Mouse (Mus musculus) lung, embryonic 15.5 days (tissue): Measurements from ENCODE around the gene Cdan1. TPM values are rescaled to one million over a fixed set of nuclear protein-coding genes. Genes with fewer than 3 reads are reported as not detected.

Experiments
- ATAC-seq: fragments of 200-750 bp; cut with Nextera tagmentation; 2 replicates; pipeline ENCODE4 v1.8.0; 2017; ENCODE audit warnings: moderate number of reproducible peaks, borderline replicate concordance; ENCODE audit not compliant: low FRiP score, low TSS enrichment; ENCODE audit errors: extremely low read depth
- H3K27ac ChIP-seq: fragments of 300-500 bp; sonication (generic); 2 replicates; pipeline ENCODE4 v1.5.1; 2015; ENCODE audit warnings: moderate library complexity, mild to moderate bottlenecking, inconsistent platforms
- H3K27me3 ChIP-seq: fragments of 300-500 bp; sonication (generic); 2 replicates; pipeline ENCODE4 v1.6.1; 2015; ENCODE audit warnings: inconsistent platforms
- H3K36me3 ChIP-seq: fragments of 300-500 bp; sonication (generic); 2 replicates; pipeline ENCODE4 v1.6.1; 2015; ENCODE audit warnings: inconsistent platforms
- H3K4me1 ChIP-seq: fragments of 300-500 bp; sonication (generic); 2 replicates; pipeline ENCODE4 v1.6.1; 2015; ENCODE audit warnings: inconsistent platforms
- H3K4me2 ChIP-seq: fragments of 300-500 bp; sonication (generic); 2 replicates; pipeline ENCODE4 v1.6.1; 2015; ENCODE audit warnings: inconsistent platforms, mild to moderate bottlenecking, moderate library complexity
- H3K4me3 ChIP-seq: fragments of 300-500 bp; sonication (generic); 2 replicates; pipeline ENCODE4 v1.5.1; 2015; ENCODE audit warnings: mild to moderate bottlenecking, inconsistent platforms
- H3K9ac ChIP-seq: fragments of 300-500 bp; sonication (generic); 2 replicates; pipeline ENCODE4 v1.6.1; 2015; ENCODE audit warnings: inconsistent platforms
- H3K9me3 ChIP-seq: fragments of 300-500 bp; sonication (generic); 2 replicates; pipeline ENCODE4 v1.6.1; 2016; ENCODE audit warnings: inconsistent platforms
- WGBS: fragments of 180-500 bp; shearing (Covaris S2); methylation state at CpG from one replicate; pipeline ENCODE4 v1.1.7; 2015; 5-methylcytosine and 5-hydroxymethylcytosine counted together
- polyA plus RNA-seq: library from polyadenylated mRNA; unstranded; fragments of >200 nt; fragmentation: Nextera tagmentation; extraction: Ambion mirVana; gene quantifications from 2 replicates; pipeline ENCODE4 v1.2.1, GENCODE M21; 2015

Gene Cdan1
- polyA plus RNA-seq, 1 experiment from 2014 or later = 7.1 TPM

- no peak for ATAC-seq
- H3K9me3 ChIP-seq = no peaks in the 10 kb centered on the region
- H3K27ac ChIP-seq = no peak overlapping the region
- H3K36me3 ChIP-seq = no peaks in the 10 kb centered on the region
- H3K4me2 ChIP-seq = no peak overlapping the region
- H3K4me1 ChIP-seq = peaks cover 5% of the 10 kb centered on the region
- H3K27me3 ChIP-seq = no peaks in the 10 kb centered on the region
- 27% methylated on average over 1 of the region's 1 CpGs for WGBS
- no peak overlapping the region for H3K4me3 ChIP-seq
- H3K9ac ChIP-seq = no peak overlapping the region
These were observed 2.7 kb upstream of the Cdan1 start for GRCm38 (mm10) chr2:120852626-120853025.

- under 1% methylated on average over 39 of the region's 39 CpGs for WGBS
- ATAC-seq = peak; percentile 100
- H3K27me3 ChIP-seq = no peaks in the 10 kb centered on the region
- H3K4me2 ChIP-seq = peak within 1 kb of the TSS; percentile 85
- H3K36me3 ChIP-seq = no peaks in the 10 kb centered on the region
- peak within 1 kb of the TSS; percentile 81 for H3K4me3 ChIP-seq
- peak within 1 kb of the TSS; percentile 30; the same call in 1 of the 2 replicates for H3K27ac ChIP-seq
- H3K4me1 ChIP-seq = peaks cover 5% of the 10 kb centered on the region
- H3K9ac ChIP-seq = peak within 1 kb of the TSS; percentile 69
- no peaks in the 10 kb centered on the region for H3K9me3 ChIP-seq
These were observed 625 bp upstream of the Cdan1 start, which contains the start of gene Ttbk2 for GRCm38 (mm10) chr2:120850424-120851082. Gene Ttbk2 (minus strand): TSS chr2:120850604.

DNA sequence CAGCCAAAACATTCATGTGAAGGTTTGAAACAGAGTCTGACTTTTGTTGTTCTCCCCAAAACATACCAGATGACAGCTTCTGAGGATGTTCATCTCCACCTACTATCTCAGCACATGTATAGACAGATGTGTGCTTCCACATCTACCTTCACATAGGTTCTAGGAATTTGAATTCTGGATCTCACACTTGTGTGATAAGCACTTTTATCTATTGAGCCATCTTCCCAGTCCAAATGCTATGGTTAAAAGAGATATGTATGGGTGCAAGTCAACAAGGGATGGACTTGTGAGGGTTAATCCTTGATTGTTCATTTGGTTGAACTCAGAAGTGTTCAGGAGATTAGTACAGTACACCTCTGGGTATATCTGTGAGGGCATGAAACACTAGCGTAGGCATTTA lies 4.6 kb downstream of the Cdan1 start:
- Histone ChIP-seq H3K36me3 (no peaks in the 10 kb centered on the region), H3K4me1 (peaks cover 5% of the 10 kb centered on the region), H3K9ac (no peak overlapping the region), H3K4me3 (no peak overlapping the region), H3K9me3 (no peaks in the 10 kb centered on the region), H3K4me2 (no peak overlapping the region), H3K27ac (no peak overlapping the region), H3K27me3 (no peaks in the 10 kb centered on the region)
- ATAC-seq = no peak
- WGBS = 97% methylated on average over 1 of the region's 1 CpGs

DNA sequence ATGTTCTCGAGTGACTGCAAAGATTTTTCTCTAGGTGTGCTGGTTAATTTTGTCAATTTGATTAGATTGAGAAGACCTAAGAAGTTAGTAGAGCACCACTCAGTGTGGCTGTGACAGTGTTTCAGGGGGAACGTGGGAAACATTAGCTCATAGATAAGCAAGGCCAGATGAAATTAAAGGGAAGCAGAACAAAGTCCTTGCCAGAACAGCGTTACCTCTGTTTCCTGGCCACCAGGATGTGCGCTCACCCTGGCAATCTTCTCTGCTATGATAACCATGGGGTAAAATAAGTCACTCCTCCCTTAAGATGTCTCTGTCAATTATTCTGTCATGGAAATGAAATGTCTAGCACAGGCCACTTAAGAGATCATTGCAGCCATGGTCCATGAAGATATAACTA lies 5.9 kb downstream of the Cdan1 start:
- H3K36me3 ChIP-seq = no peaks in the 10 kb centered on the region
- no peak overlapping the region for H3K27ac ChIP-seq
- H3K4me2 ChIP-seq = no peak overlapping the region
- peaks cover 1% of the 10 kb centered on the region for H3K4me1 ChIP-seq
- no peak overlapping the region for H3K4me3 ChIP-seq
- no peak for ATAC-seq
- H3K27me3 ChIP-seq = no peaks in the 10 kb centered on the region
- H3K9ac ChIP-seq = no peak overlapping the region
- no peaks in the 10 kb centered on the region for H3K9me3 ChIP-seq
- 71% methylated on average over 4 of the region's 4 CpGs for WGBS

- no peaks in the 10 kb centered on the region for H3K36me3 ChIP-seq
- H3K4me2 ChIP-seq = no peak overlapping the region
- H3K4me1 ChIP-seq = no peaks in the 10 kb centered on the region
- no peaks in the 10 kb centered on the region for H3K9me3 ChIP-seq
- ATAC-seq = no peak
- no peak overlapping the region for H3K27ac ChIP-seq
- no peaks in the 10 kb centered on the region for H3K27me3 ChIP-seq
- 90% methylated on average over 1 of the region's 1 CpGs for WGBS
- H3K9ac ChIP-seq = no peak overlapping the region
- H3K4me3 ChIP-seq = no peak overlapping the region
These were observed 8.7 kb downstream of the Cdan1 start for GRCm38 (mm10) chr2:120841211-120841610.

GRCm38 (mm10) chr2:120835167-120835566 lies 14.8 kb downstream of the Cdan1 start:
- Histone ChIP-seq H3K9ac (no peak overlapping the region), H3K4me1 (no peaks in the 10 kb centered on the region), H3K4me2 (no peak overlapping the region), H3K27ac (no peak overlapping the region), H3K9me3 (no peaks in the 10 kb centered on the region), H3K4me3 (no peak overlapping the region), H3K27me3 (no peaks in the 10 kb centered on the region), H3K36me3 (no peaks in the 10 kb centered on the region)
- 93% methylated on average over 4 of the region's 4 CpGs for WGBS
- ATAC-seq = no peak

- no peak for ATAC-seq
- no peak overlapping the region for H3K4me3 ChIP-seq
- H3K27ac ChIP-seq = no peak overlapping the region
- H3K27me3 ChIP-seq = no peaks in the 10 kb centered on the region
- 26% methylated on average over 1 of the region's 1 CpGs for WGBS
- no peak overlapping the region for H3K9ac ChIP-seq
- no peaks in the 10 kb centered on the region for H3K4me1 ChIP-seq
- H3K9me3 ChIP-seq = no peaks in the 10 kb centered on the region
- no peaks in the 10 kb centered on the region for H3K36me3 ChIP-seq
- no peak overlapping the region for H3K4me2 ChIP-seq
These were observed 22.8 kb downstream of the Cdan1 start for GRCm38 (mm10) chr2:120826936-120827638.

GRCm38 (mm10) chr2:120770265-120770935 lies 79.5 kb downstream of the Cdan1 start:
- no peak overlapping the region for H3K4me2 ChIP-seq
- H3K27ac ChIP-seq = no peak overlapping the region
- no peak for ATAC-seq
- no peaks in the 10 kb centered on the region for H3K36me3 ChIP-seq
- no peak overlapping the region for H3K4me3 ChIP-seq
- no peaks in the 10 kb centered on the region for H3K9me3 ChIP-seq
- H3K9ac ChIP-seq = no peak overlapping the region
- 86% methylated on average over 2 of the region's 2 CpGs for WGBS
- H3K4me1 ChIP-seq = no peaks in the 10 kb centered on the region
- no peaks in the 10 kb centered on the region for H3K27me3 ChIP-seq

DNA sequence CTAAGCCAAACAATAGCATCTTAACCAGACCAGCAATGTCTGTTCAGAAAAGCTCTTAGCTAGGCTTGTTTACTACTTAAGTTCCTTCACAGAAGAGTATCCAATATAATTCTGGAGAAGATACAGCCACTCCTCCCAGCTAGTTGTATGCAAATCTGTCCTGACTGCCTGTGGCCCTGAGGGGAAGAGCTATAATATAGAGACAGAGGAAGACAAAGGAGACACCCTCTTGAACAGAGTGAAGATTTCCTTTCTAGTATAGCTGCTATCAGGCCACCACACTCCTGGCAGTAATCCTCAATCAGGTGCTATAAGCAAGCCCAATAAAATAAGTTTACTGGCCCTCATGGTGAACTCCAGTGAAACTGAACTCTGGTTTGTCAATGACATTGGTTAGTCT lies 88.0 kb downstream of the Cdan1 start:
- Histone ChIP-seq H3K4me3 (no peak overlapping the region), H3K4me2 (no peak overlapping the region), H3K9ac (no peak overlapping the region), H3K4me1 (no peaks in the 10 kb centered on the region), H3K9me3 (no peaks in the 10 kb centered on the region), H3K27me3 (no peaks in the 10 kb centered on the region), H3K27ac (no peak overlapping the region), H3K36me3 (peaks cover 8% of the 10 kb centered on the region; the same call in 1 of the 2 replicates)
- ATAC-seq = no peak

DNA sequence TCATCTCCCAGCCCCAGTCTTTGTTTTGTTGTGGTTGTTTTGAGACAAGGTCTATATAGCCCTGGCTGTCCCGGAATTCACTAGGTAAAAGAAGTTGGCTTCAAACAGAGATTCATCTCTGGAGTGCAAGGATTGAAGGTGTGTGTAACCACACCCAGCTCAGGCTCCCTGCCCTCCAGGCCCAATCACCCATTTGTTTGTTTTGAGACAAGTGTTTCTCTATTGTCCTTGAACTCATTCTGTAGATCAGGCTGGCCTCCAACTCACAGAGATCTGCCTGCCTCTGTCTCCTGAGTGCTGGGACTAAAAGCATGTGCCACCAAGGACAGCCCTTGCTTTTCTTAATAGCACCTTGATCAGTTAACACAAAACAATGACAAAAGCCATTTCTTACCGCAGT lies 101.9 kb downstream of the Cdan1 start:
- no peak for ATAC-seq
- no peak overlapping the region for H3K4me3 ChIP-seq
- no peak overlapping the region for H3K4me2 ChIP-seq
- H3K27ac ChIP-seq = no peak overlapping the region
- no peak overlapping the region for H3K9ac ChIP-seq
- no peaks in the 10 kb centered on the region for H3K27me3 ChIP-seq
- WGBS = 94% methylated on average over 2 of the region's 2 CpGs
- peaks cover 22% of the 10 kb centered on the region for H3K36me3 ChIP-seq
- no peaks in the 10 kb centered on the region for H3K9me3 ChIP-seq
- H3K4me1 ChIP-seq = no peaks in the 10 kb centered on the region

GRCm38 (mm10) chr2:120745496-120745895 lies 104.4 kb downstream of the Cdan1 start:
- no peak overlapping the region for H3K4me2 ChIP-seq
- H3K4me3 ChIP-seq = no peak overlapping the region
- no peaks in the 10 kb centered on the region for H3K27me3 ChIP-seq
- H3K9ac ChIP-seq = no peak overlapping the region
- H3K27ac ChIP-seq = no peak overlapping the region
- H3K36me3 ChIP-seq = peaks cover 22% of the 10 kb centered on the region
- no peak for ATAC-seq
- WGBS = 93% methylated on average over 1 of the region's 1 CpGs
- no peaks in the 10 kb centered on the region for H3K9me3 ChIP-seq
- H3K4me1 ChIP-seq = no peaks in the 10 kb centered on the region
